Mouse (Mus musculus) kidney, adult 8-10 months (tissue): ENCODE results near the gene Ppil4.
"Not testable (repeated sequence)": the region's sequence is repeated elsewhere in the genome, so short reads cannot be mapped to it uniquely, and the experiment has no call there.

Experiments
- DNase-seq, 2 experiments: peaks; one replicate each; pipeline ENCODE4 v3.0.0; 2022

Gene Ppil4

GRCm38 (mm10) chr10:7792751-7793385 is at the start of gene Ppil4, which contains the start of gene Ginm1:
Ppil4 (plus strand) TSS chr10:7792891.
Ginm1 (minus strand) TSS chr10:7792824.
- DNase-seq = peak; percentile 88

GRCm38 (mm10) chr10:7745528-7745927 is 47.2 kb upstream of the Ppil4 start:
- DNase-seq = not testable (repeated sequence)

- DNase-seq = no peak
These were observed 43.9 kb upstream of the Ppil4 start for GRCm38 (mm10) chr10:7748752-7749151.

GRCm38 (mm10) chr10:7757544-7757943 is 35.1 kb upstream of the Ppil4 start:
- no peak for DNase-seq

GRCm38 (mm10) chr10:7772346-7772745 is 20.3 kb upstream of the Ppil4 start:
- DNase-seq = peak in 1 of 2 experiments; percentile 8

GRCm38 (mm10) chr10:7772769-7773168 is 19.9 kb upstream of the Ppil4 start:
- no peak for DNase-seq

- no peak for DNase-seq
These were observed 17.3 kb upstream of the Ppil4 start for GRCm38 (mm10) chr10:7775421-7775820.

- peak in 1 of 2 experiments; percentile 9 for DNase-seq
These were observed 14.3 kb upstream of the Ppil4 start for GRCm38 (mm10) chr10:7778361-7778760.

- peak in 1 of 2 experiments; percentile 8 for DNase-seq
These were observed 12.9 kb upstream of the Ppil4 start for GRCm38 (mm10) chr10:7779751-7780237.

GRCm38 (mm10) chr10:7780238-7781176 is 12.2 kb upstream of the Ppil4 start:
- DNase-seq = peak; percentile 85 to 88

GRCm38 (mm10) chr10:7781214-7781613 is 11.5 kb upstream of the Ppil4 start:
- no peak for DNase-seq

GRCm38 (mm10) chr10:7787319-7787718 is 5.4 kb upstream of the Ppil4 start:
- DNase-seq = no peak

- DNase-seq = no peak
These were observed 389 bp upstream of the Ppil4 start for GRCm38 (mm10) chr10:7792254-7792750.

- no peak for DNase-seq
These were observed 8.6 kb downstream of the Ppil4 start for GRCm38 (mm10) chr10:7801258-7801657.

GRCm38 (mm10) chr10:7802519-7803140 is 9.9 kb downstream of the Ppil4 start:
- no peak for DNase-seq

- peak; percentile 43 to 47 for DNase-seq
These were observed 17.2 kb downstream of the Ppil4 start for GRCm38 (mm10) chr10:7809937-7810336.

- no peak for DNase-seq
These were observed 23.8 kb downstream of the Ppil4 start for GRCm38 (mm10) chr10:7816476-7816875.

- no peak for DNase-seq
These were observed 26.0 kb downstream of the Ppil4 start for GRCm38 (mm10) chr10:7818676-7819075.

- DNase-seq = no peak
These were observed 26.5 kb downstream of the Ppil4 start for GRCm38 (mm10) chr10:7819156-7819555.

- DNase-seq = no peak
These were observed 26.9 kb downstream of the Ppil4 start for GRCm38 (mm10) chr10:7819603-7820002.

GRCm38 (mm10) chr10:7820171-7820570 is 27.5 kb downstream of the Ppil4 start:
- DNase-seq = no peak

- DNase-seq = no peak
These were observed 29.3 kb downstream of the Ppil4 start for GRCm38 (mm10) chr10:7821981-7822380.

- no peak for DNase-seq
These were observed 32.1 kb downstream of the Ppil4 start for GRCm38 (mm10) chr10:7824663-7825280.
